Mouse (Mus musculus): Measurements from ENCODE around the gene Ddx3x. TPM values are rescaled to one million over a fixed set of nuclear protein-coding genes. Genes with fewer than 3 reads are reported as not detected.

Gene Ddx3x
- polyA plus RNA-seq, 1 experiment from 2014 or later: 43.9 TPM

GRCm38 (mm10) chrX:13241426-13242319, 39.1 kb upstream of the Ddx3x start:
- Histone ChIP-seq H3K9ac (ENCODE audit: low read depth, low read length) (peak overlapping the region; percentile 64), H3K9me3 (replicated peaks; ENCODE audit: control insufficient read depth, low read length) (no peaks in the 10 kb centered on the region)
- 14% methylated on average over 21 of the region's 21 CpGs for WGBS (ENCODE audit: insufficient replicate concordance)

GRCm38 (mm10) chrX:13242320-13243096, 38.3 kb upstream of the Ddx3x start:
- Histone ChIP-seq H3K4me2 (ENCODE audit: low read depth, low read length) (peak overlapping the region; percentile 75), H3K36me3 (ENCODE audit: control insufficient read depth, insufficient read depth) (no peaks in the 10 kb centered on the region), H3K4me1 (ENCODE audit: control insufficient read depth, low read depth, low read length) (peaks cover 14% of the 10 kb centered on the region), H3K9ac (ENCODE audit: low read depth, low read length) (peak overlapping the region; percentile 64), H3K27me3 (ENCODE audit: control insufficient read depth, insufficient read depth, low read depth, low read length) (no peaks in the 10 kb centered on the region), H3K27ac (ENCODE audit: low read length) (peak overlapping the region; percentile 82), H3K9me3 (replicated peaks; ENCODE audit: control insufficient read depth, low read length) (no peaks in the 10 kb centered on the region), H3K4me3 (ENCODE audit: low read depth, low read length) (peak overlapping the region; percentile 59)
- peak; percentile 74 for ATAC-seq (ENCODE audit: low read depth)
- WGBS (ENCODE audit: insufficient replicate concordance): 9% methylated on average over 24 of the region's 24 CpGs

More at GRCm38 (mm10) chrX:13241426-13242319, 39.1 kb upstream of the Ddx3x start:
- Histone ChIP-seq H3K27me3 (ENCODE audit: control insufficient read depth, insufficient read depth, low read depth, low read length) (no peaks in the 10 kb centered on the region), H3K36me3 (ENCODE audit: control insufficient read depth, insufficient read depth) (no peaks in the 10 kb centered on the region), H3K27ac (ENCODE audit: low read length) (peak overlapping the region; percentile 82), H3K4me1 (ENCODE audit: control insufficient read depth, low read depth, low read length) (peaks cover 14% of the 10 kb centered on the region), H3K4me2 (ENCODE audit: low read depth, low read length) (peak overlapping the region; percentile 75), H3K4me3 (ENCODE audit: low read depth, low read length) (peak overlapping the region; percentile 59)
- no peak for ATAC-seq (ENCODE audit: low read depth)

- H3K9ac ChIP-seq (ENCODE audit: low read depth, low read length): peak overlapping the region; percentile 64
- H3K4me2 ChIP-seq (ENCODE audit: low read depth, low read length): peak overlapping the region; percentile 75
- WGBS (ENCODE audit: insufficient replicate concordance): 27% methylated on average over 15 of the region's 15 CpGs
- H3K4me3 ChIP-seq (ENCODE audit: low read depth, low read length): peak overlapping the region; percentile 59
- no peaks in the 10 kb centered on the region for H3K27me3 ChIP-seq (ENCODE audit: control insufficient read depth, insufficient read depth, low read depth, low read length)
- H3K36me3 ChIP-seq (ENCODE audit: control insufficient read depth, insufficient read depth): no peaks in the 10 kb centered on the region
- peak overlapping the region; percentile 82 for H3K27ac ChIP-seq (ENCODE audit: low read length)
- H3K9me3 ChIP-seq (replicated peaks; ENCODE audit: control insufficient read depth, low read length): no peaks in the 10 kb centered on the region
- H3K4me1 ChIP-seq (ENCODE audit: control insufficient read depth, low read depth, low read length): peaks cover 14% of the 10 kb centered on the region
- ATAC-seq (ENCODE audit: low read depth): peak; percentile 38; the same call in 1 of the 2 replicates
Measured at GRCm38 (mm10) chrX:13243133-13244123, 37.3 kb upstream of the Ddx3x start.

- H3K36me3 ChIP-seq (ENCODE audit: control insufficient read depth, insufficient read depth): no peaks in the 10 kb centered on the region
- no peaks in the 10 kb centered on the region for H3K27me3 ChIP-seq (ENCODE audit: control insufficient read depth, insufficient read depth, low read depth, low read length)
- H3K9ac ChIP-seq (ENCODE audit: low read depth, low read length): no peak overlapping the region
- ATAC-seq (ENCODE audit: low read depth): peak; percentile 73
- peak overlapping the region; percentile 66 for H3K27ac ChIP-seq (ENCODE audit: low read length)
- H3K9me3 ChIP-seq (replicated peaks; ENCODE audit: control insufficient read depth, low read length): no peaks in the 10 kb centered on the region
- H3K4me1 ChIP-seq (ENCODE audit: control insufficient read depth, low read depth, low read length): peaks cover 14% of the 10 kb centered on the region
- peak overlapping the region; percentile 17 for H3K4me2 ChIP-seq (ENCODE audit: low read depth, low read length)
- H3K4me3 ChIP-seq (ENCODE audit: low read depth, low read length): no peak overlapping the region
Measured at GRCm38 (mm10) chrX:13244588-13244987, 36.2 kb upstream of the Ddx3x start.

GRCm38 (mm10) chrX:13245027-13245426, 35.7 kb upstream of the Ddx3x start:
- Histone ChIP-seq H3K4me1 (ENCODE audit: control insufficient read depth, low read depth, low read length) (peaks cover 14% of the 10 kb centered on the region), H3K27ac (ENCODE audit: low read length) (peak overlapping the region; percentile 66; the same call in 1 of the 2 replicates), H3K9ac (ENCODE audit: low read depth, low read length) (no peak overlapping the region), H3K9me3 (replicated peaks; ENCODE audit: control insufficient read depth, low read length) (no peaks in the 10 kb centered on the region), H3K4me2 (ENCODE audit: low read depth, low read length) (peak overlapping the region; percentile 17), H3K27me3 (ENCODE audit: control insufficient read depth, insufficient read depth, low read depth, low read length) (no peaks in the 10 kb centered on the region), H3K36me3 (ENCODE audit: control insufficient read depth, insufficient read depth) (no peaks in the 10 kb centered on the region), H3K4me3 (ENCODE audit: low read depth, low read length) (no peak overlapping the region)
- WGBS (ENCODE audit: insufficient replicate concordance): 26% methylated on average over 3 of the region's 3 CpGs
- ATAC-seq (ENCODE audit: low read depth): no peak

GRCm38 (mm10) chrX:13251683-13252082, 29.1 kb upstream of the Ddx3x start:
- H3K27me3 ChIP-seq (ENCODE audit: control insufficient read depth, insufficient read depth, low read depth, low read length): no peaks in the 10 kb centered on the region
- no peak overlapping the region for H3K9ac ChIP-seq (ENCODE audit: low read depth, low read length)
- no peaks in the 10 kb centered on the region for H3K9me3 ChIP-seq (replicated peaks; ENCODE audit: control insufficient read depth, low read length)
- no peak overlapping the region for H3K27ac ChIP-seq (ENCODE audit: low read length)
- H3K4me1 ChIP-seq (ENCODE audit: control insufficient read depth, low read depth, low read length): no peaks in the 10 kb centered on the region
- H3K4me2 ChIP-seq (ENCODE audit: low read depth, low read length): no peak overlapping the region
- no peak overlapping the region for H3K4me3 ChIP-seq (ENCODE audit: low read depth, low read length)
- 44% methylated on average over 4 of the region's 4 CpGs for WGBS (ENCODE audit: insufficient replicate concordance)
- ATAC-seq (ENCODE audit: low read depth): no peak
- no peaks in the 10 kb centered on the region for H3K36me3 ChIP-seq (ENCODE audit: control insufficient read depth, insufficient read depth)

GRCm38 (mm10) chrX:13254273-13254672, 26.5 kb upstream of the Ddx3x start:
- no peaks in the 10 kb centered on the region for H3K36me3 ChIP-seq (ENCODE audit: control insufficient read depth, insufficient read depth)
- no peak for ATAC-seq (ENCODE audit: low read depth)
- WGBS (ENCODE audit: insufficient replicate concordance): 50% methylated on average over 3 of the region's 3 CpGs
- H3K27ac ChIP-seq (ENCODE audit: low read length): no peak overlapping the region
- H3K4me2 ChIP-seq (ENCODE audit: low read depth, low read length): no peak overlapping the region
- no peak overlapping the region for H3K4me3 ChIP-seq (ENCODE audit: low read depth, low read length)
- no peaks in the 10 kb centered on the region for H3K27me3 ChIP-seq (ENCODE audit: control insufficient read depth, insufficient read depth, low read depth, low read length)
- no peak overlapping the region for H3K9ac ChIP-seq (ENCODE audit: low read depth, low read length)
- no peaks in the 10 kb centered on the region for H3K9me3 ChIP-seq (replicated peaks; ENCODE audit: control insufficient read depth, low read length)
- H3K4me1 ChIP-seq (ENCODE audit: control insufficient read depth, low read depth, low read length): no peaks in the 10 kb centered on the region

GRCm38 (mm10) chrX:13263356-13263755, 17.4 kb upstream of the Ddx3x start:
- ATAC-seq (ENCODE audit: low read depth): no peak
- Histone ChIP-seq H3K4me1 (ENCODE audit: control insufficient read depth, low read depth, low read length) (no peaks in the 10 kb centered on the region), H3K4me3 (ENCODE audit: low read depth, low read length) (no peak overlapping the region), H3K9ac (ENCODE audit: low read depth, low read length) (no peak overlapping the region), H3K27me3 (ENCODE audit: control insufficient read depth, insufficient read depth, low read depth, low read length) (no peaks in the 10 kb centered on the region), H3K9me3 (replicated peaks; ENCODE audit: control insufficient read depth, low read length) (no peaks in the 10 kb centered on the region), H3K27ac (ENCODE audit: low read length) (no peak overlapping the region), H3K36me3 (ENCODE audit: control insufficient read depth, insufficient read depth) (no peaks in the 10 kb centered on the region), H3K4me2 (ENCODE audit: low read depth, low read length) (no peak overlapping the region)
- WGBS (ENCODE audit: insufficient replicate concordance): 56% methylated on average over 3 of the region's 3 CpGs
